Mouse (Mus musculus) liver, postnatal 0 days (tissue): Measurements from ENCODE around the gene Ndufaf2. TPM values are rescaled to one million over a fixed set of nuclear protein-coding genes. Genes with fewer than 3 reads are reported as not detected.

Experiments used
- ATAC-seq: fragments of 200-750 bp; cut with Nextera tagmentation; 2 replicates; pipeline ENCODE4 v1.8.0; 2017; ENCODE audit warnings: mild to moderate bottlenecking, moderate library complexity
- DNase-seq: peaks from one replicate; pipeline ENCODE4 v3.0.0-alpha.2; 2016
- H3K27ac ChIP-seq: fragments of 300-500 bp; sonication (generic); 2 replicates; pipeline ENCODE4 v1.5.1; 2014; ENCODE audit warnings: antibody characterized with exemption, moderate library complexity, mild to moderate bottlenecking, low read depth
- H3K27me3 ChIP-seq: fragments of 300-500 bp; sonication (generic); 2 replicates; pipeline ENCODE4 v1.6.1; 2014; ENCODE audit warnings: low read length, control low read depth, mixed read lengths; ENCODE audit not compliant: insufficient read depth
- H3K36me3 ChIP-seq: fragments of 300-500 bp; sonication (generic); replicated peaks from 2 replicates; pipeline ENCODE4 v1.6.1; 2014; ENCODE audit warnings: mild to moderate bottlenecking, control low read depth, low read length, moderate library complexity, mixed read lengths; ENCODE audit not compliant: insufficient read depth
- H3K4me1 ChIP-seq: fragments of 300-500 bp; sonication (generic); 2 replicates; pipeline ENCODE4 v1.6.1; 2014; ENCODE audit warnings: antibody characterized with exemption, mild to moderate bottlenecking, control low read depth; ENCODE audit not compliant: insufficient read depth
- H3K4me2 ChIP-seq: fragments of 300-500 bp; sonication (generic); 2 replicates; pipeline ENCODE4 v1.6.1; 2014; ENCODE audit warnings: low read depth, mild to moderate bottlenecking, low read length, moderate library complexity, mixed read lengths
- H3K4me3 ChIP-seq: fragments of 300-500 bp; sonication (generic); 2 replicates; pipeline ENCODE4 v1.5.1; 2014; ENCODE audit warnings: low read depth, low read length
- H3K9ac ChIP-seq: fragments of 300-500 bp; sonication (generic); replicated peaks from 2 replicates; pipeline ENCODE4 v1.6.1; 2014; ENCODE audit warnings: mild to moderate bottlenecking, moderate library complexity
- H3K9me3 ChIP-seq: fragments of 300-500 bp; sonication (generic); 2 replicates; pipeline ENCODE4 v1.6.1; 2016; ENCODE audit warnings: mild to moderate bottlenecking, control low read depth, low read length, mixed read lengths
- CTCF ChIP-seq: sonication (generic); IDR thresholded peaks from 2 replicates; pipeline ENCODE4 v1.5.1; 2016; ENCODE audit warnings: antibody characterized with exemption, low read depth
- EP300 ChIP-seq: IDR thresholded peaks from 2 replicates; pipeline ENCODE4 v1.6.1; 2016; ENCODE audit warnings: antibody characterized with exemption, low read depth, mild to moderate bottlenecking
- WGBS: fragments of 180-500 bp; shearing (Covaris S2); extraction: QIAGEN DNeasy Blood & Tissue Kit; methylation state at CpG from one replicate; pipeline ENCODE4 v1.1.7; 2014; ENCODE audit not compliant: insufficient replicate concordance; 5-methylcytosine and 5-hydroxymethylcytosine counted together
- polyA plus RNA-seq: library from polyadenylated mRNA; unstranded; fragments of >200 nt; fragmentation: Nextera tagmentation; extraction: Ambion mirVana; gene quantifications from 2 replicates; pipeline ENCODE4 v1.2.1, GENCODE M21; 2015

Ndufaf2 gene
- polyA plus RNA-seq, 1 experiment from 2014 or later: 39.5 TPM

DNA sequence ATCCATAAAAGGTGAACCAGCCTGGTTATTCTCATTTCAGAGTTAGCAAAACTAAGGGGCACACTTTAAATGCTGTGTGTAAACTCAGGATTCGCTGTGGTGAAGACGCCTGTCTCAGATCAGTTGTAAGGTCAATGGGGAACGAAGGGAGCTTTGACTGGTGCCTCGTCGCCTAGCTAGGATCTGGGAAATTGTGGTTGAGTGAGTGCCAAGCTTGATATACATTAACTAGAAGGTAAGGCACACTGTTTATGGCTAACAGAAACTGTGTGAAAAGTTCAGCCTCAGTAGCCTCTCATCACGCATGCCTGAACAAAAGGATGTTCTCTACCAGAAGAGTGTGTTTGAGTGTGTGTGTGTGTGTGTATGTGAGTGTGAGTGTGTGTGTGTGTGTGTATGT lies 144.6 kb downstream of the Ndufaf2 start:
- Histone ChIP-seq H3K27me3 (no peaks in the 10 kb centered on the region), H3K27ac (no peak overlapping the region), H3K9me3 (no peaks in the 10 kb centered on the region), H3K4me3 (no peak overlapping the region), H3K4me1 (0 out of 2 replicates have a peak, but pooled peaks cover 2% of the 10 kb centered on the region), H3K4me2 (no peak overlapping the region), H3K36me3 (no peaks in the 10 kb centered on the region), H3K9ac (no peak overlapping the region)
- 74% methylated on average over 6 of the region's 6 CpGs for WGBS
- ATAC-seq (peak; percentile 63), DNase-seq (no peak)
- TF ChIP-seq EP300: no peak
- no peak for TF ChIP-seq CTCF

- Histone ChIP-seq H3K27me3 (no peaks in the 10 kb centered on the region), H3K4me2 (no peak overlapping the region), H3K27ac (no peak overlapping the region), H3K9ac (no peak overlapping the region), H3K4me1 (0 out of 2 replicates have a peak, but pooled peaks cover 2% of the 10 kb centered on the region), H3K36me3 (no peaks in the 10 kb centered on the region), H3K4me3 (no peak overlapping the region), H3K9me3 (no peaks in the 10 kb centered on the region)
- 71% methylated on average over 8 of the region's 8 CpGs for WGBS
- DNase-seq (no peak), ATAC-seq (no peak)
- TF ChIP-seq EP300: no peak
- TF ChIP-seq CTCF: no peak
Observed at GRCm38 (mm10) chr13:108013110-108013509, 145.3 kb downstream of the Ndufaf2 start.

- Histone ChIP-seq H3K4me1 (no peaks in the 10 kb centered on the region), H3K27me3 (no peaks in the 10 kb centered on the region), H3K27ac (no peak overlapping the region), H3K9ac (no peak overlapping the region), H3K4me3 (no peak overlapping the region), H3K9me3 (no peaks in the 10 kb centered on the region), H3K36me3 (no peaks in the 10 kb centered on the region), H3K4me2 (no peak overlapping the region)
- 65% methylated on average over 4 of the region's 4 CpGs for WGBS
- ATAC-seq (no peak), DNase-seq (no peak)
- no peak for TF ChIP-seq EP300
- no peak for TF ChIP-seq CTCF
Observed at GRCm38 (mm10) chr13:108007861-108008260, 150.6 kb downstream of the Ndufaf2 start.

DNA sequence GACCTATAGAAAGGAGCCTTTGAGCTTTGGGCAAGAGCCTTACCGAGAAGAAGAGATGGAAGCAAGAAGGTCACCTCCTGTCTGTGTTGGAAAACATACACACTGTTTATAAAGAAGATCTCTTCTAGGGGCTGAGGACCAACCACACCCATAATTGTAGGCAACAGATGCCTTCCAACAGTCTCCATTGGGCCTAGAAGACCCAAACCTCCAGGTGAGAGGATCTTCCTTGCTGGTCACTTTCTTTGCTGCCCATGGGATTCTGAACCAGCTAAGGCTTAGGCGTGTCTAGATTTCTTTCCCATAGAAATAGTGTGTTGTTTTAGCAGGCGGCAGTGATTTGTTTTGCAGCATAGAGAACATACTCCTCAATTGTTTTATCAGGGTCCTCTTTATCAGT lies 162.1 kb downstream of the Ndufaf2 start:
- Histone ChIP-seq H3K27me3 (no peaks in the 10 kb centered on the region), H3K27ac (no peak overlapping the region), H3K9me3 (no peaks in the 10 kb centered on the region), H3K9ac (no peak overlapping the region), H3K4me1 (no peaks in the 10 kb centered on the region), H3K4me3 (no peak overlapping the region), H3K4me2 (no peak overlapping the region), H3K36me3 (no peaks in the 10 kb centered on the region)
- DNase-seq: no peak
- TF ChIP-seq CTCF (no peak), EP300 (no peak)
- WGBS: 71% methylated on average over 3 of the region's 3 CpGs
- no peak for ATAC-seq

- DNase-seq: no peak
- no peak overlapping the region for H3K27ac ChIP-seq
- no peaks in the 10 kb centered on the region for H3K4me1 ChIP-seq
- H3K4me3 ChIP-seq: no peak overlapping the region
- no peak overlapping the region for H3K4me2 ChIP-seq
- no peak for TF ChIP-seq CTCF
- no peaks in the 10 kb centered on the region for H3K36me3 ChIP-seq
- ATAC-seq: no peak
- no peak overlapping the region for H3K9ac ChIP-seq
- H3K9me3 ChIP-seq: no peaks in the 10 kb centered on the region
- no peaks in the 10 kb centered on the region for H3K27me3 ChIP-seq
- 59% methylated on average over 7 of the region's 7 CpGs for WGBS
Observed at GRCm38 (mm10) chr13:107995211-107995610, 163.2 kb downstream of the Ndufaf2 start.

DNA sequence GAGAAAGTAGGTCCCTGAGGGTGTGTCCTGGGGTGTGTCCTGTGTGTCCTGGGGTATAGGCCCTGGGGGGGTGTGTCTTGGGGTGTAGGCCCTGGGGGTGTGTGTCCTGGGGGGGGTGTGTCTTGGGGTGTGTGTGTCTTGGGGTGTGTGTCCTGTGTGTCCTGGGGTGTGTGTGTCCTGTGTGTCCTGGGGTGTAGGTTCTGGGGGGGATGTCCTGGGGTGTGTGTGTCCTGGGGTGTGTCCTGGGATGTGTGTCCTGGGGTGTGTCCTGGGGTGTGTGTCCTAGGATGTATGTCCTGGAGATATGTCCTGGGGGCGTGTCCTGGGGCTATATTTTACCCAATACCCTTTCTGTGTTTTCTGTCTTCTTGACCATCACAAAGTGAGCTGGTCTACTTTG lies 165.8 kb downstream of the Ndufaf2 start:
- no peaks in the 10 kb centered on the region for H3K27me3 ChIP-seq
- H3K4me1 ChIP-seq: no peaks in the 10 kb centered on the region
- DNase-seq (no peak), ATAC-seq (no peak)
- TF ChIP-seq CTCF (no peak), EP300 (no peak)
- 55% methylated on average over 1 of the region's 1 CpGs for WGBS
- no peak overlapping the region for H3K4me2 ChIP-seq
- H3K36me3 ChIP-seq: no peaks in the 10 kb centered on the region
- no peak overlapping the region for H3K9ac ChIP-seq
- no peak overlapping the region for H3K4me3 ChIP-seq
- H3K9me3 ChIP-seq: no peaks in the 10 kb centered on the region
- no peak overlapping the region for H3K27ac ChIP-seq

- Histone ChIP-seq H3K9ac (no peak overlapping the region), H3K27me3 (no peaks in the 10 kb centered on the region), H3K36me3 (no peaks in the 10 kb centered on the region), H3K27ac (no peak overlapping the region), H3K4me1 (no peaks in the 10 kb centered on the region), H3K9me3 (no peaks in the 10 kb centered on the region), H3K4me3 (no peak overlapping the region), H3K4me2 (no peak overlapping the region)
- 69% methylated on average over 5 of the region's 5 CpGs for WGBS
- DNase-seq (no peak), ATAC-seq (no peak)
- TF ChIP-seq CTCF (no peak), EP300 (no peak)
Observed at GRCm38 (mm10) chr13:107984641-107985040, 173.8 kb downstream of the Ndufaf2 start.
